Mouse (Mus musculus) naive thymus-derived CD4-positive, alpha-beta T cell, adult 2 months (primary cell): ENCODE measurements at regions not wholly inside any gene's neighbourhood (a gene's known extent, or its start where the extent isn't known, plus 50 kb on each side); places are given as distances from the start of the nearest gene placed in this dataset.

Experiments used
- DNase-seq: peaks from one replicate; pipeline ENCODE4 v3.0.0-alpha.2; 2011; ENCODE audit warnings: low read depth

GRCm38 (mm10) chr1:121050695-121051495, 281.5 kb downstream of the Insig2 start:
- no peak for DNase-seq

GRCm38 (mm10) chr1:121051496-121052119, 280.8 kb downstream of the Insig2 start:
- no peak for DNase-seq

GRCm38 (mm10) chr1:121052120-121052501, 280.3 kb downstream of the Insig2 start:
- no peak for DNase-seq

DNA sequence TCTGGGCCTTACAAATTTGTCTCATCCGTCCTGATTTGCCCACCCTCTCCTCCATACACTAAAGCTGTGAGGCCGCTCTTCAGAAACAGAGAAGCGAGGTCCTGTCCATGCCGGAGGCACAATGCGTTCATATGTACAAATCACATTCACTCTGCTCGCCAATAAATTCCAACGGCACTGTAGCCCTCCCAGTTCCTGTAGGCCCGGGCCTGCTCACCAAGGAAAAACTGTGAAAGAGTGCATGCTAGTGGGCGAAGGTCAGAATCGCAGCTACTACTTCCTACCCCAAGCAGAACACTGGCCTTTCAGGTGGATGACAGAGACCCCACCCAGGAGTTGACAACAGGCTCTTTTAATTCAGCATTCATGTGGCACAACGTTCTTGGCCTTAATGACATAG, 278.7 kb downstream of the Insig2 start:
- DNase-seq: no peak

DNA sequence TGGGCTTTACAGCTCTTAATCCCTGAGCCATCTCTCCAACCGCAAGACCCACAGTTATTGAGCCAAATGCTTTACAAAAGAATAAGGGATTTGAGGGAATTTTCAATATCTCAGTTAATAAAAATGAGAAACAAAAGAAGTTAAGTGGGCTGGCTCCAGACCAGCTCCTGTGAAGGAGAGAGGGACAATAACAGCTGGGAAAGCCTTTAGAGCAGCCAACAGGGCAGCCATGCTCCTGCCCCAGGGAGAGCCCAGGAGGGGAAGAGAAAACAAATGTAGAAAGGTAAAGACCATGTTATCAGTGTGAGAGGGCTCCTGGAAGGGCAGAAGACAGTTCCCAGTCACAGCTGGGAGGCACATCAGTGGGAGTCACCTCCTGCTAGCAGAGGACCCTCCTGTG, 257.8 kb downstream of the Insig2 start:
- no peak for DNase-seq

DNA sequence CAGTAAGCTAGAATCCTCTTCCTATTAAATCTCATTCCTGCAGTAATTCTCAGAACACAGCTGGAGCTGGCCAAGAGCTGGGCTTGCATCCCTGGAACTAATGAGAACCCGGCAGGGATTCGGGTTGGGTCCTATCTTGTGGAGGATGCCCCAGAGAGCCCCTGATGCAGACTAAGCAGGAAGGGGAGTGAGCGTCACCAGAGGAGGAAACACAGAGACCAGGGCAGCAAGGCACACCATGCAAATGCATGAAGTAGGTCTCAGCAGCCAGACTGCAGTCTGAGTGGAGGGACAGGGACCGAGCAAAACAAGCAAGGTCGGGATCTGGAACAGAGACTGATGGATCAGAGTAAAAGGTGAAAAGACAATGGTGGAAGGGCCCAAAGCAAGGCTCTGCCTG, 249.6 kb downstream of the Insig2 start:
- DNase-seq: no peak

DNA sequence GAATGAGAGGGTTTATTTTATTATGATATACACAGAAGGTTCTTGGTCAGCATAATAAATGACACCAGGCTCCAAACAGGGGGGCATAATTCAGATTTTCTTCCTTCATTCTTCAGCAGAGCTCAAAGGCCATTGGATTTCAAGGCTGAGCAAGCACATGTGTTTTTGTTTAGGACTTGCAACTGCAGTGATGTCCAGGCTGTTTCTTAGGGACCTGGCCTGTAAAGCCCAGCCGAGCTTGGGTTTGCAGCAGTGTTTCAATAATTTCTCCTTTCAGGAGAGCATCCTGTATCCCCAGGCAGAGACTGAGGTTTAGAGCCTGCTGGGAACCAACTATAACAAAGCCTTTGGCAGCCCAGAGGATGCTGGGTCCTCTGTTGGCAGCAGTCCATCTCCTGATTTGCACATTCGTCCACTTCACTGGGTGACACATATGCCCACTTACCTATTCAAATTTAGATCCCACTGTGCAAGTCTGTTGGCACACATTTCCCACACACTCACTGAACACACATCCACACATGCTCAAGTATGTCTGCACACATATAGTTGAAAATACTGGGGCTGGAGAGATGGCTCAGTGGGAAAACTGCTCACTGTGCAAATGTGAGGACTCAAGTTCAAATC, 247.2 kb downstream of the Insig2 start:
- DNase-seq: no peak

GRCm38 (mm10) chr1:121087124-121087887, 245.1 kb downstream of the Insig2 start:
- DNase-seq: no peak

- DNase-seq: no peak
These were observed 241.8 kb downstream of the Insig2 start for GRCm38 (mm10) chr1:121090628-121091027.

DNA sequence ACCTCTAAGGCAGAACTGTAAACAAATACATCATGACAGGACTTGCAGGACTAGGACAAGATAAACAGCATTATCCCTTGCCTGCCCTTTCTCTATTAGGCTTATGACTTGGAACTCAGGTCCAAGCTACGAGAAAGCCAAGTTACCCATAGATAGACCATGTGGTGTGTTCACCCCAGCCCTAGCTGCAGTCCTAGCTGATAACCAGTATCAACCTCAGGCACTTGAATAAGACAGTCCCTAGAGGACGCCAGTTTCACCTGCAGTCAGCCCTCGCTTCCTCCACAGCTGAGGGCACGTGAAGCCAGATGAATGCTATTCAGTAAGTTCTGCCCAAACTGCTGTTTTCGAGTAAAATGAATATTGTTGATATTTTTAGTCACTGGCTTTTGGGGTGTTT, 239.5 kb downstream of the Insig2 start:
- no peak for DNase-seq

DNA sequence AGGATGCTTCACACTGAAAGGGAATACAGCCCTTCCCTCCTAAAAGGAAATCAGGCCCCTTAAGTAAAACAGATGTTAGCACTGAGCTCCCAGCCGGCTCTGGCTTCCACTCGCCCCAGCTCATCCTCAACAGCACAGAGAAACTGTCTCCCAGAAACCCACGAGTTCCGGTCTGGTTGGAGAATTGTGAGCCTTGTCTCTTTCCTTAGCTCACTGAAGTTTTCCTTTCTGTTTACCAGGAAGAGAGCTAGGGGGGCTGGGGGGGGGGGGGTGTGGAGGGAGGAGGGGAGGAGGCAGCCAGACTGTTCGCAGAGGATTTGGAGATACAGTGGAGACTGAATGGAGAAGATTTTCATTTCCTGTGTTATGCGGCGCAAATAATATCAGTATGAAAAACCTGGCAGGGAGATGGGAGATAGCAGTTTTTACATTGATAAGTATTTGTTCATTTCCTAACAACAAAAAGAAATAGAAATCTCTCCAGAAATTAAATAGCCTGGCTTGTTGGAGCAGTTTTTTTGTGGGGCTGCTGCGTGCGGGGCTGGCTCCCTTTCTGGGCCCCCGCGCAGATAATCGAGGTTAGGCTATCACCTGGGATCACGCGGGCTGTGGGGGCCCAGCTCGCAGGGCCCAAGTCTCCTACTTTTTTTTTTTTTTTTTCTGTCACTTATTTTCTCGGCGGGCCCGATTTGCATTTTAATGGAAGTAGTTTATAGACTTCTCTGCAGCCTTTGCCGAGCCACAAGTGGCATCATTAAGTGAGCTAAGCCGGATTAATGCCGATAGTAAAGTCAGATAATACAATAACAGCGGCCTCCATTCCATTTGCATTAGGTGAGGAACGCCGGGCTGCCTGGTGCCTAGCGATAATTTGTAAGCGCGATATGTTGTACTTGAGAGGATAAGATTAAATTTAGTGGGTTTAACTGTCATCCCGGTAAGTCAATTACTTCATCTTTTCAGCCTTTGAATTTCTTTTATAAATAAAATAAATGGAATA, 235.5 kb downstream of the Insig2 start:
- DNase-seq: no peak

GRCm38 (mm10) chr1:121111776-121112344, 220.5 kb downstream of the Insig2 start:
- no peak for DNase-seq

GRCm38 (mm10) chr1:121112464-121112863, 219.9 kb downstream of the Insig2 start:
- DNase-seq: no peak

DNA sequence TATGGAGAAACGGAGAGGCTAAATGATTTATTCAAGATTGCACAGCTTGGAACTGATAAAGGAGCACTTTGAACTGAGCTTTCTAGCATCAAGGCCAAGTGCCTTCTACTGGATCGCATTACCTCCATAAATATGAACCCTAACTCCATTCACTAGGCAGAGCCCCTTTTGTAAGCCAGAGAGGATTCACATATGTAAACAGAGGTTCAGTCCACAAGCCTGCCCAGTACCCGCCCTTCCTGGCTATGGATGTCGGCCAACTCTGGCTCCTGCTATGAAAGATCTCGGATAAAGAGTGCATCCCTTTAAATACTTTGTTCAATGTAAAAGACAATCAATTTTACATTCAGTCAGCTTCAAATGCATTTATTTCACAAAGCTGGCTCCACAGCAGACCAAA, 215.8 kb downstream of the Insig2 start:
- no peak for DNase-seq

GRCm38 (mm10) chr1:121123436-121123835, 209.0 kb downstream of the Insig2 start:
- DNase-seq: no peak

GRCm38 (mm10) chr1:121136284-121136683, 196.1 kb downstream of the Insig2 start:
- DNase-seq: no peak

DNA sequence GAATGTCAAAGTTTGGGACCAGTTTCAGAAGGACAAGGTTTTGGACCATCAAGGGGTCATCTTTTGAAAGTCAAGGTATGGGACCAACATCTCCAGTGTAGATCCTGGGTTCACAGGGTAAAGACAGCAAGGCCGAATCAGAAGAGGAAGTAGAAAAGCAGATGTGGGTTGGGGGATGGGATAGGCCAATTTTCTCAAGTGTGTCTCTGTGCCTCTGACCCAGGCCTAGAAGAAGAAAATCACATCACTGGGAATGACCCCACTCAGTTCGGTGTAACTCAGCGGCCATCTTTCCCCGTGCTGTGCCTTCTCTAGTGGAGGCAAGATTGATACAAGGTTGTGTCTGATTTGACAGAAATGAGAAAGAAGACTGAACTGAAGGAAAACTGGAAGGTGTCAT, 195.5 kb downstream of the Insig2 start:
- DNase-seq: no peak

DNA sequence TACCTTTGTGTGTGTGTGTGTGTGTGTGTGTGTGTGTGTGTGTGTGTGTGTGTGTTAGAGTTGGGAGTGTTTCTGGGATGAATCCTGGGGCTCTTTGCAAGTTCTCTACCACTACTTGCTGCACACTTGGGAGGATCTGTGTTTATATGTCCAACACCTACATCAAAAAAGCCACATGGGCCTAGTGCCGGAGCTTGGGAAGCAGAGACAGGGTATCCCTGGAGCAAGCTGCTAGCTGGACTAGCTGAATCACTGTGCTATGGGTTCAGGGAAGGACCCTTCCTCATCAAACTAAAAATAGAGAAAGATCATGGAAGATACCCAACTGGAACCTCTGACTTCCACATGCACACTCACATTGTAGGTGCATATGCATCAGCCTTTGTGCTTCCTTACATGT, 187.4 kb downstream of the Insig2 start:
- DNase-seq: no peak

- DNase-seq: no peak
These were observed 178.9 kb downstream of the Insig2 start for GRCm38 (mm10) chr1:121153476-121153875.

DNA sequence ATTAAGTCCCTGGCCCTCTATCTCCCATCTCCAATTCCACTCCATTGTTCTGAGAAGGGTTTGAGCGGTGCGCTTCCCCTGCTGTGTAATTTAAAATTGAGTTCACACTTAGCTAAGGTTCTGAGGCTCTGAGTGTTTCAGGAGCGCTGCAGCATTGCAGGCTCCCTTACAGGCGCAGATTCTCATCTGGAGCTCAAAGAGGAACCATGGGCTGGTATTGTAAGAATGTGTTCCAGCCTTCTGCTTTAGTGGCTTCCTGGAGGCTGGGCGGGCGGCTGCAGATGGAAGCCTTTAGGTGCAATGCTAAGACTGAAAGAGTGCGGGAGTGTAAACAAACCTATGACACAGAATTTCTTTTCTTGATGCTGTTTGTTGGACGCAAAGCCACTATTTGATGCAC, 177.8 kb downstream of the Insig2 start:
- DNase-seq: no peak

- no peak for DNase-seq
These were observed 163.7 kb downstream of the Insig2 start for GRCm38 (mm10) chr1:121168651-121169050.
